Mouse (Mus musculus): ENCODE results near the gene Lingo4.

GRCm38 (mm10) chr3:94404366-94405054, 6.2 kb downstream of the Lingo4 start:
- TF ChIP-seq GATA1 (IDR thresholded peaks at IDR 0.05; ENCODE audit: borderline replicate concordance, low read length) (no peak), FLI1 (IDR thresholded peaks at IDR 0.05; ENCODE audit: low read length) (no peak)

Data from megakaryocyte, embryonic 14.5 days (primary cell).